Mouse (Mus musculus) left cerebral cortex, postnatal 4 days (tissue): ENCODE results near the gene Ankfn1. TPM values are rescaled to one million over a fixed set of nuclear protein-coding genes. Genes with fewer than 3 reads are reported as not detected.

Experiments used
- DNase-seq: peaks from one replicate; pipeline ENCODE4 v3.0.0-alpha.2; 2022
- intact Hi-C: fragments of 180-260 bp; cut with DNase I; formaldehyde crosslinking; loops from one replicate; pipeline ENCODE4 v1.15.1; 2025
- total RNA-seq, 2 experiments: library from RNA; stranded (reverse); gene quantifications; 2 replicates each; pipeline ENCODE4 v1.2.3; 2021

Ankfn1 gene
- total RNA-seq, 2 experiments from 2014 or later, result 6.7 to 11.2 TPM

DNA sequence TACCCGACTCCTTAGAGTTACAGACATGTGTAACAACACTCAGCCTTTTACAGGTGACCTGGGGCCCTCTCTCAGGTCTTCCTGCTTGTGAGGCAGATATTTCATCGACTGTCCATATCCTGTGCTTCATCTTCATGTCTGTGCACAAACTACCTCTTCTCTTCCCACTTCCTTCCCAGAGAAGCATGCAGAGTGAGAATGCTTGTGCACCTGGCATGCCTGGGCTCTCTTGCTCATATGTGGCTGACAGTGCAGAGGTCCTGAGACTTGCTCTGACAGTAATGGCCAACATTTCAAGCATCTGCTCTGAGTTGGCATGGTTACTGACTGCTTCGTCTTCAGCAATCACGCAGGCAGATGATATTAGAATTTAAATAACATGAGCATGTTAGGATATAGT is 83.8 kb downstream of the Ankfn1 start:
- intact Hi-C loops, result no loop called here
- no peak for DNase-seq

GRCm38 (mm10) chr11:89676922-89677321 is 100.5 kb downstream of the Ankfn1 start:
- intact Hi-C loops, result no loop called here

GRCm38 (mm10) chr11:89673916-89674507 is 103.4 kb downstream of the Ankfn1 start:
- DNase-seq, result no peak

More at GRCm38 (mm10) chr11:89676922-89677321, 100.5 kb downstream of the Ankfn1 start:
- no peak for DNase-seq

GRCm38 (mm10) chr11:89672510-89673085 is 104.9 kb downstream of the Ankfn1 start:
- intact Hi-C loops, result no loop called here
- no peak for DNase-seq

More at GRCm38 (mm10) chr11:89673916-89674507, 103.4 kb downstream of the Ankfn1 start:
- intact Hi-C loops, result no loop called here

- intact Hi-C loops, result no loop called here
- DNase-seq, result no peak
Observed at GRCm38 (mm10) chr11:89665170-89665880, 112.1 kb downstream of the Ankfn1 start.

DNA sequence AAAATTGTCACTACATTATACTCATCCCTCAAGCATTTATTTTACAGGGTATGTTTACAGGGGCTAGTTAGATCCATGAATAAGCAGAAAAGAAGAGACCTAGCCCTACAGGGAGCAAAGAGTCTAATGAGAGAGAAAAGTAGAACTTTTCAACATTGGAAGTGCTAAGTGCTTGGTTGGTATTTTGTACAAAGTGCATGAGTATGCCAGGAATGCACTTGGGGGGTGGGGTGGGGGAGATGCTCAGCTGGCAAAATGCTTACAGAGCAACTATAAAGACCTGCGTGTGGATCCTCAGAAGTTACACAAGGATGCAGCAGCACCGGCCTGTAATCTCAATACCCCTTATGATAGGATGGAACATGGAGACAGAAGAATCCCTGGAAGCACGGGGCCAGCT is 118.4 kb downstream of the Ankfn1 start:
- DNase-seq, result no peak
- intact Hi-C loops, result no loop called here

DNA sequence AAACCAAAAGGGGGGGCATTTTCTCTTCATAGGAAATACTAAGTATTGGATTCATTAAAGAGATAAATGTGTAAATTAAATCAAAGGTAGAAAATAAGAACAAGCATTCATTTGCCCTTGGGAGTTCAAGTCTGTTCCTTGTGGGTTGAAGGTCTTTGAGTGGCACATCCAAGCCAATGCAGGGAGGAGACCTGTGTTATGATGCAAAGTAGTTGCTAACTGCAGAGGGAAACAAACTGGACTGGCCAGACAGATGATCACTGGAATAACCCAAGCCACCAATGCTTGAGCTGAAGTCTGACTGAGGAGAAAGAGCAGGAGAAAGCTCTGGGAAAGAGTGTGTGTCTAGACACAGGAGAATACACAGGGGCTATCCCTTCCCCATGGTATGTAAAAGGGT is 120.9 kb downstream of the Ankfn1 start:
- DNase-seq, result no peak
- intact Hi-C loops, result no loop called here

DNA sequence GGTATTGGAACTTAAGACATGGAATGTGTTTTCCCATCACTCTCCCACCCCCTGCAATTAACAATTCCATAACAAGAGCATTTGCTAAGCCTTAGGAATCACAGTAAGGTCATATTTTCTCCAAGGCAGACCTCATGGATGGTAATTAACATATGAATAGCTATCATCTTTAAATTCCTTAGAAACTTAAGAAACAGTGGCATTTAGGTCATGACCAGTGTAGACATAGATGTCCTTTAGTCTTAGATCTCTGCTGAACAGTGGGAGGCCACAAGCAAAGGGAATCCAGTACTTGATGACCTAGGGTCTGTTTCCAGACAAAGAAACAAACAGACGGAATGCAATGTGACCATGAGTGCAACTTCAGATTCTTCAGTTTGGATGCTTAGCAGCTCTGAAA is 141.7 kb downstream of the Ankfn1 start:
- intact Hi-C loops, result no loop called here

DNA sequence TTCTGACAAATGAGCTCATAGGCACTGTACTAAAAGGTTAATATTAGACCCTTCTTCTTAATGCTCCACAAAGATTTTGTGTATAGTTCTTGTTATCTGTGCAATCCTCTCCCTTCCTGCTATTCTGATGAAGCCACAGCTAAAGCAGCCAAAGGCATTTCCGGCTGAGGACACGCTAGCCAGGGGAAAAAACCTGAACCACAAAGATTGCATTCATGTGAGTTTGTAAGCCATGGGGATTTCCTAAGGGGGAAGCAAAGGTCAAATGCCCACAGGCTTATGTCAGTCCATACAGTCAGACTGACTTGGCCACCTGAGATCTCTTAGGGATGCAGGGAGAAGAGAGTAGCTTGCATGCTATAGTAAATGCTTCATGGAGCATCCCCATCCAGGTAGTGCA is 146.1 kb downstream of the Ankfn1 start:
- intact Hi-C loops, result no loop called here
- DNase-seq, result no peak

More for the DNA sequence above, 141.7 kb downstream of the Ankfn1 start:
- DNase-seq, result no peak

DNA sequence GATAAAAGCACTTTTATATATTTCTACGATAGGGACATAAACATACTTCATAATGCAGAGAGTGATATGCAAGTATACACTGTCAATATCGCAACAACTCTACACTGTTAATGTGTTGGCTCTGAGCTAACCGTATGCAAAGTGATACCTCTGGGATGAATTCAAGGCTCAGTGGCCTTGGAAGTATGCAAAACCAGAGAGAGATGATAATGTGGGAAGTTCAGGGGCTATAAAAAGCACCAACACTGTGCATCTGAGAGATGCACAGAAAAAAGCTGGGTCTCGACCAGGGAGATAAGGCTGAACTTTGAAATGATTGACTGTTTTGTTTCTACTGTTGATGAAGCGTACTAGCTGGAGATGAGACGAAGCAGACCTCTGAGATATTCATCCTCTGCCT is 148.9 kb downstream of the Ankfn1 start:
- no peak for DNase-seq
- intact Hi-C loops, result no loop called here

DNA sequence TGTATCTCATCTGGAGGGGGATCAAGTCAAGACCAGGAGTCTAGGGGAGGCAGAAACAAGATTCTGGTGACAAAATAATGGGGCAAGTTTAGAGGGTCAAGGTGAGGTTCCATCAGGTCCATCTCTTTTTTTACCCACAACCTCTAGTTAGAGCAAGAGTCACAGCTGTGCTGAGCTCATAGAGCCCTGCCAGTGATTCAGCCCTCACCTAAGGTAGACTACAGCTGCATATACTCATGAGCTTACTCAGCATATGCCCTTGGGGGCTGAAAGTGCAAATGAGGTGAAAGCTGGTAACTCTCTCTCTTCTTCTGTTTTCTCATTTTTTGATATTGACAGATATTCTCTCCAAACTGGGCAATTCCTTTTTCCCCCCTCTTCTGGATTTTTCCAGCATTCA is 150.2 kb downstream of the Ankfn1 start:
- DNase-seq, result no peak
- intact Hi-C loops, result no loop called here

DNA sequence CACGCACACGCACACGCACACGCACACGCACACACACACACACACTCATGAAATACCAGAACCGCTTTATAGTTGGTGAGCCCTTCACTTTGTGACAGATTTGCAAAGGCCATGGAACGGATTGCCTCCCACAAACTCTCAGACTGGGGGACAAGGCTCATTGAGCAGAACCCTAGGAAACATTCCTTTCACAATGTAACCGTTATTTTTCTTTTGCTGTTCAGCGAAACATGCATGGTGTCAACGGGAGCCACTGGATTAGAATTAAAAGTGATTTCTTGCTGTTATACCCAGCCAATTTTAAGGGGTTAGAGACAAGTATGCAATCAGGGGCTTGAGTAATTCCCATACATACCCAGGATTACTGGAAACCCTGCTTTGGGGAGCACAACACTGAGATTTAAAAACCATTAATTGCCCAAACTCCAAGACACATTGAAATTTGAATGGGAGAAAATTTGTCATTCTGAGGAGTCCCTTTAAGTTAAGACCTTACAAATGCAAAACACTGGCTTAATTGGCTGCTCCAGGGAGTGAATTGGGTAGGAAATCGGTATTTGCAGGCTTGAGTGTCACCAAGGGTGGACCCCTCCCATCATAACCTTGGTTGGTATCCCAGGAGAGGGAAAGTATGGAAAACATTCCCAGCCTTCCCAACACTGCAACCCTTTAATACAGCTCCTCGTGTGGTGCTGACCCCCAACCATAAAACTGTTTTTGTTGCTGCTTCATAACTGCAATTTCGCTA is 153.6 kb downstream of the Ankfn1 start:
- intact Hi-C loops, result no loop called here
- DNase-seq, result no peak

GRCm38 (mm10) chr11:89619955-89620354 is 157.5 kb downstream of the Ankfn1 start:
- intact Hi-C loops, result no loop called here
- peak; percentile 8 for DNase-seq

- intact Hi-C loops, result no loop called here
- DNase-seq, result no peak
Observed at GRCm38 (mm10) chr11:89615806-89616205, 161.6 kb downstream of the Ankfn1 start.

GRCm38 (mm10) chr11:89611596-89611995 is 165.9 kb downstream of the Ankfn1 start:
- intact Hi-C loops, result no loop called here
- DNase-seq, result no peak

- DNase-seq, result no peak
Observed at GRCm38 (mm10) chr11:89608071-89608470, 169.4 kb downstream of the Ankfn1 start.

DNA sequence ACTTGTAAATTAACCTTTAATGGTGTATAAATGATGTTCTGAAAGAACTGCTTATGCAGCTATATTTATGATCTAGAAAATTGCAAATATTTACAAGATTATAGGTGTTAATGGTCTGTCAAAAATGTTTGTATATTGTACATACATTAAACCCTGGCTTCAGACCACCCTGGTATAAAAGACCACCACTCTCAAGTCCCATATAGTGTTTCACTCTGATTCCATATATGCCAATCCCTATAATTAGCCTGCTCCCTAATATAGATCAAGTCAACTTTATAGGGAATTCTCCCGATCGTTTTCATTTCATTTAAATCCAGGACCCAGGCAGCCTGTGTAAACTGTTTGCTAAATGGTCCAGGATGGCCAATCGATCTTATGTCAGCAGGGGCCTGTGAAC is 170.2 kb downstream of the Ankfn1 start:
- DNase-seq, result no peak
- intact Hi-C loops, result no loop called here

More at GRCm38 (mm10) chr11:89608071-89608470, 169.4 kb downstream of the Ankfn1 start:
- intact Hi-C loops, result no loop called here

GRCm38 (mm10) chr11:89606346-89606745 is 171.1 kb downstream of the Ankfn1 start:
- DNase-seq, result peak; percentile 42
- intact Hi-C loops, result no loop called here

DNA sequence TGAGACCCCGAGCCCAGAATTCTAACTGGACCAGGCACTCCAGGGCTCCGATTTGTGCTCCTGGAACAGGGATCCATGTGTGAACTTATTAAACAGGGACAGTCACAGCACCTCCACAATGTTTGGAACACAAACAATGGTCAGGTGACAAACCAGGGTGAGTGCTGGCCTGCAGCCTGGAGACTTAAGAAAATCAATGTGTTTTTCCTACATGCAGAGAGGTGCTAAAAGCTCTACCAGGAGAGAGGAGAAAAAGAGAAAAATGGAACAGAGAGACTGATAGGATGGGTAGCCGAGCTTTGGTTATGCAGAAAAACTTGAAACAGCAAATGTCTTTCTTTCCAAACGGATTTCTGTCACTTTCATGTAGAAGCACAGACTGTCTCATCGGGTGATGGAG is 174.5 kb downstream of the Ankfn1 start:
- no peak for DNase-seq
- intact Hi-C loops, result no loop called here

- DNase-seq, result no peak
- intact Hi-C loops, result no loop called here
Observed at GRCm38 (mm10) chr11:89600921-89601515, 176.4 kb downstream of the Ankfn1 start.

- intact Hi-C loops, result no loop called here
- no peak for DNase-seq
Observed at GRCm38 (mm10) chr11:89590273-89590874, 187.1 kb downstream of the Ankfn1 start.
